Mouse (Mus musculus) R1 (cell line): Measurements from ENCODE around the gene Crybb2.

ENCODE experiments used
- DNase-seq: peaks from one replicate; pipeline ENCODE4 v3.0.0-alpha.2; 2018; ENCODE audit warnings: low read depth, low spot score

The Crybb2 gene

DNA sequence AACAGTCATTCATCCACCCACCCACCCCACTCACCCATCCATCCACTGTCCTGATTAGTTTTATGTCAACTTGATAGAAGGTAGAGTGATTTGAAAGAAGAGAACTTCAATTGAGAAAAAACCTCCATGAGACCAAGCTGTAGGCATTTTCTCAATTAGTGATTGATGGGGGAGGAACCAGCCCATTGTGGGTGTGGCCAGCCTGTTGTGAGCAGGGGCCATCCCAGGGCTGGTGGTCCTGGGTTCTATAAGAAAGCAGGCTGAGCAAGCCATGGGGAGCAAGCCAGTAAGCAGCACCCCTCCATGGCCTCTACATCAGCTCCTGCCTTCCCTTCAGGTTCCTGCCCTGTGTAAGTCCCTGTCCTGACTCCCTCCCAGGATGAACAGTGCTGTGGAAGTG lies at the start of gene Crybb2:
Gene Crybb2 (minus strand): TSS at position 101 of the 400 bp plus-strand sequence.
- no peak for DNase-seq

DNA sequence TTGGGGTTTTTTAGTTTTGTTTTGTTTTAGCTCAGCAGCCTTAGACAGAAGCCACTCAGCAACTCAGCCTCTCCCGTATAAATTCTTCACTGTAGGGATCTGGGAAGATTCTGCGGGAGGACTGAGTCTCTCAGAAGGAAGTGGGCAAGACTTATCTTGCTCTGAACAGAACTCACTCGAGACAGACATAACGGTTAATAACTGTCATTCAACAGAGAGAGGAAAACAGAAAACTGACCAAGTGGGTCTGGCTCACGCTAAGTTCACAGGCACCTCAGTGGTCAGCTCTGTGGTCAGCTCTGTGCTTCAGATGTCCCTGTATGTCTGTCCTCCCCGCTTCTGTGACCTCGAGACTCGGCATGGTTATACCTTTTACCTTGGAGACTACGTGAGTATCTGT lies 49.4 kb upstream of the Crybb2 start:
- no peak for DNase-seq

DNA sequence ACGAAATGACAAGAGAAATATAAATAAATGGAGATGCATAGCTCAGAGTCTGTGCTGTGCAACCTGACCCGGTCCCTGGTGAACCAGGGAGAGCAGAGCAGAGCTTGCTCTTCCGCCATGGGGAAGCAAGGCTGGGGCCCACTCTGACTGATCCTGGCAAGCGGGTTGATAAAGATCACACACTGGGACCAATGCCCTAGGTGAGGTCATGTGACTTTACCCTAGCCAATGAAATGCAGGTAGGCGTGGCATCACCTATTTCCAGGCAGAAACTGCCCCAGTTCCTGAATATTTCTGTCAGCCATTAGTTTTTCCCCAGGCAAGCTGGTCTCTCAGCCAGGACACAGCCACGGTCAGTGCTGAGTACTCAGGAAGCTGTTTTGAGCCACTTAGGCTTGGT lies 48.8 kb upstream of the Crybb2 start:
- peak; percentile 78 for DNase-seq

DNA sequence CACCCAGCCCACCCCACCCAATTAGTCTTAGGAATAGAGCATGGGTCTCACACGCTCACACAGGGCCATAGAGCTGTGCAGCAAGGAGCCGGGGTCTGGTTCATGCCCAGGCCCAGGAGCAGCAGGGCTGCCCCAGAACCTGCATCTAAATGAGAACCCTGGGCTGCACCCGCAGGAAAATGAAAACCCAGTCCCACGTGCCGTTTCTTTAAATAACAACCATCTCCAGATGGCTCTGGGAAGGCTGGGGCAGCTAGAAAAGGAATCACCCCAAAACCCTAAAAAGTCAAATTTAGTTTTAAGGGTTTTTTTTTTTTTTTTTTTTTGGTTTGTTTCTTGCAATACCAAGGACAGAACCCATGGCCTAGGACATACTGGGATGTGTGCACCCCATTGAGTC lies 47.4 kb upstream of the Crybb2 start:
- no peak for DNase-seq

DNA sequence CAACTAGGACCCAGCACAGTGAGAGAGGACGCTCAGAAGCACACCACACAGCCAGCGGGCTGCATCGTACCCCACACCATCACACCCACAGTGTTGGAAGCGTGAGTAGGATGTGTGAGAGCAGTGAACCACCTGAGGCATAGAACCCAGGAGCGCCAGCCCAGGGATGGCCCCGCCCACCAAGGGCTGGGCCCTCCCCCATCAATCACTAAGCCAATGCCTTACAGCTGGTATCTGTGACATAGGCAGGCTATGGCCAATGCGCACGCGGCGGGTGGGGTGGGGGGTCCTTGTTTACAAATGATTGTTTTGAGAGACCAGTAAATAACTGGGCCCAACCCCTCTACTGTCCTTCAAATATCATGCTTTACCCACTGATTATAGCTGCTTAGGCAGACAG lies 46.0 kb upstream of the Crybb2 start:
- DNase-seq, result peak; percentile 73

DNA sequence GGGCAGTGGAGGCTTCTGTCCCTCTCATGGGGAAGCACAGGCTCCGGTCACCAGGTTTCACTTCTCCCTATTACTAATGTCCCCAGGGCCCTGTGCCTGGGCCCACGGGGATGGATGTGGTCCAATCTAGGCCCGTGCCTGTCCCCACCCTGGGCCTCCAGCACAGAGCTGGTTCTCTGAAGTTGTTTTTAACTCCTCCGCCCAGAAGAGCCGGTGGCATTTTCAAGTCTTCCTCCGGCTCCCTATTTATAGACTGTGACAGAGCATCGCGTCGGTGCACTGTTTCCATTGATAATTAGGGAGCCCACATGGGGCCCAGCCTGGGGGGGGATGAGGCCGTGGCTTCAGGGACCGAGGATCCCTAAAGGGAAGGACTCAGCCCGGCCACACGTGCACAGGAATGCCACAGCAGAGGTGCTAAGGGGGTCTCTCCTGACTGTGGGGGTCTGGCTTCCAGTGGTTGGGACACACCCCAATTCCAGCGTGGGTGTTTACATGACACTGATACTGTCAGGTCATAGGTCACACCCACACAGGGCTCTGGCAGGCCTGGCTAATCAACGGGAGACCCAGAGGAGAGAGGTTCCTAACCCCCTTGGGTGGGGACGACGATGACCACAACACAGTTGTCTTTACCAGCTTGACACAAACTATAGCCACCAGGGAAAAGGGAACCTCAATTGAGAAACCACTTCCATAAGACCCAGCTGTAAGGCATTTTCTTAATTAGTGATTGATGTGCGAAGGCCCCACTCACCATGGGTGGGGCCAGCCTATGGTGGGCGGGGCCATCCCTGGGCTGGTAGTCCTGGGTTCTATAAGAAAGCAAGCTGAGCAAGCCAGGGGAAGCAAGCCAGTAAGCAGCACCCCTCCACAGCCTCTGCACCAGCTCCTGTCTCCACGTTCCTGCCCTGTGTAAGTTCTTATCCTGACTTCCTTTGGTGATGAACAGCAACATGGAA lies 44.6 kb upstream of the Crybb2 start:
- no peak for DNase-seq

DNA sequence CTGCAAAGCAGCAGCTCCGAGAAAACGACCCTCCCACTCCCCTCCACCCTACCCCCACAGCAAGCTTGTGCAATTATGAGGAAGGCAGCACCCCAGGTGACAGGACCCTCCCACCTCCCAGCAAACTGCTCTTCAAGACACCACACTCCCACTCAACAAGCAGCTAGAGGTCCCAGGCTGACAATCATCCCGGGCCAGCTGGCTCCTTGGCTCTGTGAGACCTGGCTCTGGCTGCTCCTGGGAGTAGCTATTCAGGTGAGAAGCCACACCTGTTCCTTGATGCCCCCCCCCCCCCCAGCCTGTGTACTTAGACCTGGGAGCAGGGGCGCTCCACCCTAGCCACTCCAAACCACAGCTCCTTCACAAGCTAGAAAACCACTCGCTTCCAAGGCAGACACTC lies 43.2 kb upstream of the Crybb2 start:
- no peak for DNase-seq

DNA sequence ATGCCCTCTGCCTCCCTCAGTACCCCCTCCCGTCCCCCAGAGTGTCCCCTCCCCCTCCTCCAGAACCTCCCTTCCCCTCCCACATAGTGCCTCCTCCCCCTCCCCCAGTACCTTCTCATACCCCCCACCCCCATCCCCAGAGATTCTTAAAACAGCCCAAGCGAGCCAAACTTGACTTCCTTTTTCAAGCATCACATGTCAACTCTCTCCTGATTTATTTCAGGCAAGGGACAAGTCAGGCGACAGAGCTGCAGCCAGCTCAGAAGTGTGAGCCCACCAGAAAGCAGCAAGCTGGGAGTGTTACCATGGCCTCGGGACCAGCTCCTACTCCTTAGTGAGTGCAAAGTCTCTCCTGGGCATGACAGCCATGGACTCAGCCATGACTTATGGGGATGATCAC lies 41.4 kb upstream of the Crybb2 start:
- DNase-seq, result no peak

DNA sequence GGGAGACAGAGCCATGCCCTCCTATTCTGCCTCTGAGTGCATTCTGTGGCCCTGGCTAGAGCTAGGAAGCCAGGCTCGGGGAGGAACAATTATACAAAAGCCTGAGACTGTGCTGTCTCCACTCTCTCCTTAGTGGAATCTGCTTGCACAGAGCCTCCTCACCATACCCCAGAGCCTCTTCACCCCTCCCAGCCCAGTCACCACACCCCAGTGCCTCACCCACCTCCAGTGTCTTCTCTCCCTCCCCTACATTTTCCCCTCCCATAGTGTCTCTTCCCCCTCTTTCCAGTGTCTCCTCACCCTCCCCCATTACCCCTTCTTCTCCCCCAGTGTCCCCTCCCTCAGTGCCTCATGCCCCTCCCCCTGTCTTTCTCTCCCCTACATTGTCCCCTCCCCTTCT lies 41.0 kb upstream of the Crybb2 start:
- DNase-seq, result no peak

DNA sequence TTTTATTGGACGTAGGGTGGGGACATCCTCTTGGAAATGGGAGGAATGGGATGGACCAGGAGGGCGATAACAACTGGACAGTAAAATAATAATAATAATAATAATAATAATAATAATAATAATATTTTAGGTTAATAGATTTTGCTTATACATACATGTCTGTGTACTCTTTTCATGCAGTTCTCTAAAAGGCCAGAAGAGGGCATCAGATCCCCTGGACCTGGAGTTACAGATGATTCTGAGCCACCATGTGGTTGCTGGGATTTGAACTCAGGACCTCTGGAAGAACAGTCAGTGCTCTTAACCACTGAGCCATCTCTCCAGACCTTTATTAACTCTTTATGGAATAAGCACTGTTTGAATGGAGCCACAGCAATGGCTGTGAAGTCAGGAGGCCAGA lies 39.7 kb upstream of the Crybb2 start:
- peak; percentile 45 for DNase-seq

DNA sequence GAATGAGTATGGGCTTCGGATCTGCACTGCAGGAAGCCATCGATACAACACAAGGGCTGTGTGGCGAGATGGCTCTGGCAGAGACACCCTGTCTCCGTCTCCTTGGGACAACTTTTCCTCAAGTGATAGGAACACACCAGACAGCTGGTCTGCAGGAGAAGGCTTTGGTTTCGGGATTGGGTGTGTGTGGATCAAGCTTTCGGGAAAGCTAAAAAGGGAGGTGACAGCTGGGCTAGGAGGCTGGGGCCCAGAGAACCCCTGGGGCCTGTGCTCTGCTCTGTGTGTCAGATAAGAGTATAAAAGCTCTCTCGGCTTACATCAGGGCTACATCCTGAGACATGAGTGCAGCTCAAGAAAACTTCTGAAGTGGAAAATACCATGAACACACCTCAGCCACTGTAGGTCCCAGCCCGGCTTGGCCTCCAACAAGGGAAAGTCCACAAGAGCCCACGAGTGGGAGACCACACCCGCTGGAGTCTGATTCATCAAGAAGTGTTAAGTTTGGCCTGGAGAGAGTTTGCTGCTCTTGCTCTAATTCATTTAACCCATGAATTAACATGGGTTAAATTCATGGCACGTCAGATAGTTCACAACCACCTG lies 38.3 kb upstream of the Crybb2 start:
- DNase-seq, result no peak

DNA sequence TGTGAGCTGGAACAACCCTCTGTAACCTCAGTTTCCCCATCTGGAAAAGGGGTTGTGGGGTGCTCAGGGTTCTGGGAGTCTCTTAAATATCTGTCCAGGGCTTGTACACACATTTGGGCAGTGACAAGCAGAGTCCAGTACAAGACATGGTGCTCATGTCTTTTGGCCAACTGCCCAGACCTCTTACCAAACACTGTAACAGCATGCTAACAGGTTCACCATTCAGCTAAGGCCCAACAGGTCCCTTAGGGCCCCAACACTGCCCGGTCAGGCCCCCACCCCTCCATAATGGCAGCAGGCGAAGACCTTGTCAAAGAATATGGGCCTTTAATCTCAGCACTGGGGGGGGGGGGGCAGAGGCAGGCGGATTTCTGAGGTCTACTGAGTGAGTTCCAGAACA lies 37.8 kb upstream of the Crybb2 start:
- DNase-seq, result no peak

DNA sequence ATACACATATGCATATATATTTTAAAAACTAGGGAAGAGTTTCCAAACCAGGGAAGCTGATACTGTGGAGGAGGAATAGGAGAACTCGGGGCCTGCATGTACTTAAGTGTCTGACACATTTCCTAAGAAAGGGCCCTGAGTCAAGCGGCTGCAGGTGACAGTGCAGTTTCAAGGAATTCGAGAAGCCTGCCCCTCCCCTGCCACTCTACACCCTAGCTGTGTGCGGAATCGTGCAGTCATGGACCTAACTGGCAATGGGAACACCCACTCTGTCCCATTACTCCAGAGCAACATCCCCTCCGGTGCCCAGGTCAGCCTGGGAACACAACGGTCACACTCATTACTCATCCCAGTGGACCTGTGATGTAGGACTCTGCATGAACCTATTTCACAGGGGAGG lies 36.7 kb upstream of the Crybb2 start:
- DNase-seq, result no peak

DNA sequence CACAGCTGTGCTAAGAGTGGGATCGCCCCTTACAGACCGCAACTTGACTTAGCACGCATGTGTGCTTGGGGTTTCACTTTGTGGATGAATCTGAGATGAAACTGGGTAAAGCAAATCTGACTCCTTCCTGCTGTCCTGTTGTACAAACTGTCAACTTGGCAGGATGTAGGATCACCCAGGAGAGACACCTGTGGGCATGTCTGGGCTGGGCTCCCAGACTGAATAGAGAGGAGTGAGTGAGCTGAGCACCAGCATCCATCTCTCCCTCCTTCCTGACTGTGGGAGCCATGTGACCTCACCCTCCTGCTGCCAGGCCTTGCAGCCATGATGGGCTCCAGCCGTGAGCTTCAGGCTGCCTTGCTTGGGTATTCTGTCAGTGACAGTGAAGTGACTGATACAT lies 35.6 kb upstream of the Crybb2 start:
- DNase-seq, result no peak

DNA sequence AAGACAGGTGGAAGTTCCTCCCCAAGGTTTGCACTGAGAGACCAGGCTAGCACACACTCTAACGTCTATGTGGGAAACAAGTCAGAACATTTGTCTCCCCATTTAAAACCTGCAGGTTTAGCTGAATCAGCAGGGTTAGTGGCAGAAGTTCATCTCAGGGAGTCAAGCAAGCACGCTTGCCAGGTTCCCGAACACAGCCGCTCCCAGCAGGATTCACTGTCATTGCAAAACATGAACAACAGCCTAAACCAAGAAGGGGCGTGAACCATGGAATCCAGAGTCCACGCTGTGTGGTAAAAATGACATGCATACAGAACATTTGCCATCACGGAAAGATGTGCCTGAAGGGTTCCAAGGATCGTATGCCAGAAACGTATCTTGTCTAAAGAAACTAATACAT lies 35.1 kb upstream of the Crybb2 start:
- no peak for DNase-seq

DNA sequence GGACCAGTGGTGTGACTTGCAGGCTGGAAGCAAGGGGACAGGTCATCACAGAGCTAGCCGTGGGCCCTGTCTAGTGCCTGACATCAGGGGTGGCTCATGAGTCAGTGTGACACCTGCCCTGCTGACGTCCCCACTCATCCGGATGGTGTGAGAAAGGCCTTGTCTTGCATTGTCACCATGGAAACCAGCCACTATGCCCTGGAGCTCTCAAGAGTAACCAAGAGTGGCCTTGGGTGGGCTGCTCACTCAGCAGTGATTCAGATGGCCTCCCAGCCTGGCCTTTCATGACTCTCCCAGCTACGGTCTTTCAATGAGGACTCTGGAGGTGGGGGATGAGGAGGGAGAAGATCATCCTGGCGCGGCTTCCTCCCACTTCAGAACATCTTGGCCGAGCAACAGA lies 32.5 kb upstream of the Crybb2 start:
- no peak for DNase-seq

DNA sequence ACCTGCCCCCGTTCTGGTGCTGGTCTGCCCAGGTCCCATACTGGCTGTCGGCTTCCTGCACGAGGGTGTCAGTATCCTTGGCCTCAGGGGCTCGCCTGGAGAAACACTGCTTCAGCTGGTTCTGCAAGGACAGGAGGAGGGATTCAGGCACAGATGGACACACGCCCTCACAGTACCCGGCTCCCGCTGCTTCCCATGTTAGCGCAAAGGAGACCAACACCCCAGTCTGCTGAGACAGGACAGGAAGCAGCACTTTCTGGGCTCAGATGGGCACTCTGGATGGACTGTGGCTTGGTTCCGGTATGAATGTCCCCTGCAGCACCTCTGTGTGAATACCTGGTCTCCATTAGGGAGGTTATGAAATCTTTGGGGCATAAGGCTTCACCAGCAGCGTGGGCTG lies 31.5 kb upstream of the Crybb2 start:
- DNase-seq, result no peak

DNA sequence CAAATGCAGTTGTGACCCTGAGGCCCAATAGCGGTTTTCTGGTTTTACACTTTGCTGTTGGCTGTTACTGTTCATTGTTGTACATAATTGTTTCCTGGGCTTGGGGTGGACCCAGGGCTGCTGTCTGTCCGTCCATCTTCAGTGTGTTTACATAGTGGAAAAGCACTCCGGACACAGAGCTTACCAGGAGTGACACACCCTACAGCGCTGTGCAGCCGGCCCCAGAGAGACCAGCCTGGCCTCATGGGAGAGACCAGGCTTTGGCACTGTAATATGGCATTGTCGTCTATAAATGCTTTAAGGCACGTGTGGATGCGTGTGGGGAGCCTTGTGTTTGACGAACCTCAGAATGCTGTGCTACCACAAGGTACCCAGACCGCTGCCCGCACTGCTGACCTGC lies 30.5 kb upstream of the Crybb2 start:
- no peak for DNase-seq

DNA sequence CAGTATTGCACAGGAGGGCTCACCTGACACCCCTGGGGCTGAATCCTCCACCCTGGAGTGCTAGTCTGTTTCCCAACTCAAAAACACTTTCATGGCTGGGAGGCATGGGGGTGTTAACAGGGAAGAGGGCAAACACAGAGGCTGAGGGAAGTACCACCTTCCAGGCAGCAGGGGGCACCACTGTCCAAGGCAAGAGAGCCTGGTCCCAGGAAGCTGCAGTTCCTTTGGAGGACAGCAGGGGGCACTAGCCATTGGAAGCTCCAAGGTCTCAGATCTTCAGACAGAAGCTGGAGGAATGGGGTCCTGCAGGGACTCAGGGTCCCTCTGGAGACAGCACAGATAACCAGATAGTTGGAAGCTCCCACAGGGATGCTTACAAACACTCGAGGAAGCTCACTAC lies 29.6 kb upstream of the Crybb2 start:
- DNase-seq, result peak; percentile 84

DNA sequence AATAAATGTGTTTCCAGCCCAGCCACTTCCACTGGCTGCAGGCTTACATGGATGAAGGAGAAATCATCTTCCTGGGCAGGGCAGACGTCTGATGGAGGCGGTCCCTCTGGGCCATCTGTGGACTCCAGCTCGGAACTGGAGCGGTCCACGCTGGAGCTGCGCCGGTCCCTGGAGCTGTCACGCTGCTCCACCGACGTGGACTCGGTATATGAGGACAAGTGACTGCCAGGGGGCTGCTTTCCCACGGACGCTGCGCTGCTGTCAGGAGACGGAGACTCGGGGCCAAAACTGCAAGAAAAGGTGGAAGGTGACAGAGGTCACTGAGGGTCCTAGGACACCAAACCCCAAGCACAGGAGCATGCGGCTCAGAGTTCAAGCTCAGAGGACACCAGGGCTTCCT lies 27.6 kb upstream of the Crybb2 start:
- DNase-seq, result no peak

DNA sequence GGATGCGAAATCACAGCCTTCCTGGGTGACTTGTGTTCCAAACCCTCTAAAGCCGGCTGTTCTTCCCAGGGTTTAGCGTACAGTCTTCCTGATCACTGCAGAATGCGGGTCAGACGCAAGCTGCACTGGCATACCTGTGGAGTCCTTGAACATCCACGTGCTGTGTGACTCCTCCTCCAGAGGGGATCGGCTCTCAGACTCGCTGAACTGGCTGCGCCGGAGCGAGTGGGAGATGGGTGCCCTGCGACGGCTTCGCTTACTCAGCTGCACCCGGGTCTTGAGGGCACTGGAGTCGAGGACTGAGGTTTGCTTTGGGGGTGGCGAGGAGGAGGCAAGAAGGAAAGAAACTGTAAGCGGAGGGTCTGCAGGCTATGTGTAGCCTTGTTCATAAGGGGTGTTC lies 25.5 kb upstream of the Crybb2 start:
- no peak for DNase-seq

DNA sequence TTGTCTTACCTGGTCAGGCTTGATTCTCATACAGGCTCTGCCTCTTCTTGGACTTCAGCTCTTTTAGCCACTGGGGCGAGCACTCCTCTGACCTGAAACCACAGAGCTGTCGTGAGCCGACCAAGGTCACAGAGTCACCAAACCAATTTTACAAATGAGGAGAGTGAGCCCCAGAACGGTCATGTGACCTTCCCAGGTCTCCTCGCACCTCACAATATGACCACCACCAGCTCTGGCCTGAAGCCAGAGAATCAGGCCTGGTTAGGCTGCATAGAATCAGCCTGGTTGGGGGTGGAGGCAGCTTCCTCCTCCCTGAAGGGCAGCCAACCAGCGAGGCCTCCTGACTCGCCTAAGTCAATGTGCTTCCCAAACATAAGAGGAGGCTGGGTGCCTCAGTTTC lies 22.5 kb upstream of the Crybb2 start:
- DNase-seq, result no peak

DNA sequence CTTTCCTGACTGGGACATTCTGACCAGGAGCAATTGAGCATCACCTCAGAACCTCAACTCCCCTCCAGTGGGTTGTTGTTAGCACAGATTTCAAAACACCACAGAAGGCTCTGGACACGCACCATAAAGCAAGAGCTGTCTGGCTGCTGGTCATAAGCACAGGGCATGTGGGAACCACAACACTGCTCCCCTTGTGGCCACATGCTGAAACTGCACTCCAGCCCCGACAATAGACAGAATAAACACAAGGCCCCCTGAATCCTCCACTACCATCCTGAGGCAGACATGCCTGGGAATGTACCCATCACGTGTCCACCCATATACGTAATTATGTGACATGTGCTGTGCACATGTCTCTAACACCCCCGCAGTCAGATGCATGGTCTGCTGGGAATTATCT lies 21.2 kb upstream of the Crybb2 start:
- DNase-seq, result peak; percentile 78
